Mouse (Mus musculus) embryonic facial prominence, embryonic 11.5 days (tissue): ENCODE data around the gene Cx3cr1. TPM values are rescaled to one million over a fixed set of nuclear protein-coding genes. Genes with fewer than 3 reads are reported as not detected.
A peak's percentile ranks its signal among the peaks of the same experiment; 100 is the strongest.

Experiments used
- ATAC-seq: fragments of 200-750 bp; cut with Nextera tagmentation; replicated peaks from 2 replicates; pipeline ENCODE4 v1.8.0; 2017; ENCODE audit warnings: low read depth; ENCODE audit not compliant: insufficient number of reproducible peaks, low FRiP score, low TSS enrichment
- DNase-seq: peaks from one replicate; pipeline ENCODE4 v3.0.0-alpha.2; 2015; ENCODE audit warnings: low spot score
- H3K27ac ChIP-seq: fragments of 300-500 bp; sonication (generic); replicated peaks from 2 replicates; pipeline ENCODE4 v1.5.1; 2014; ENCODE audit warnings: mild to moderate bottlenecking, low read depth, low read length, control low read depth
- H3K27me3 ChIP-seq: fragments of 300-500 bp; sonication (generic); 2 replicates; pipeline ENCODE4 v1.6.1; 2014; ENCODE audit warnings: mild to moderate bottlenecking, low read length, moderate library complexity, mixed read lengths; ENCODE audit not compliant: control insufficient read depth, insufficient read depth
- H3K36me3 ChIP-seq: fragments of 300-500 bp; sonication (generic); replicated peaks from 2 replicates; pipeline ENCODE4 v1.6.1; 2014; ENCODE audit warnings: low read depth, mild to moderate bottlenecking, low read length, moderate library complexity, mixed read lengths; ENCODE audit not compliant: control insufficient read depth, insufficient read depth
- H3K4me1 ChIP-seq: fragments of 300-500 bp; sonication (generic); 2 replicates; pipeline ENCODE4 v1.6.1; 2014; ENCODE audit warnings: low read length, mixed read lengths; ENCODE audit not compliant: control insufficient read depth, insufficient read depth
- H3K4me2 ChIP-seq: fragments of 300-500 bp; sonication (generic); 2 replicates; pipeline ENCODE4 v1.6.1; 2014; ENCODE audit warnings: low read depth, mild to moderate bottlenecking, control low read depth, low read length, moderate library complexity
- H3K4me3 ChIP-seq: fragments of 300-500 bp; sonication (generic); 2 replicates; pipeline ENCODE4 v1.5.1; 2014; ENCODE audit warnings: low read depth, low read length, control low read depth
- H3K9ac ChIP-seq: fragments of 300-500 bp; sonication (generic); replicated peaks from 2 replicates; pipeline ENCODE4 v1.6.1; 2014; ENCODE audit warnings: mild to moderate bottlenecking, control low read depth, low read length
- H3K9me3 ChIP-seq: fragments of 300-500 bp; sonication (generic); replicated peaks from 2 replicates; pipeline ENCODE4 v1.6.1; 2016; ENCODE audit warnings: mild to moderate bottlenecking, low read length, inconsistent platforms, mixed read lengths; ENCODE audit not compliant: control insufficient read depth
- WGBS: fragments of 180-500 bp; shearing (Covaris S2); extraction: QIAGEN DNeasy Blood & Tissue Kit; methylation state at CpG from one replicate; pipeline ENCODE4 v1.1.7; 2014; 5-methylcytosine and 5-hydroxymethylcytosine counted together
- polyA plus RNA-seq: library from polyadenylated mRNA; unstranded; fragments of >200 nt; fragmentation: Nextera tagmentation; extraction: Ambion mirVana; gene quantifications from 2 replicates; pipeline ENCODE4 v1.2.1, GENCODE M21; 2014

The Cx3cr1 gene
- polyA plus RNA-seq, 1 experiment from 2014 or later, result 2.4 TPM

DNA sequence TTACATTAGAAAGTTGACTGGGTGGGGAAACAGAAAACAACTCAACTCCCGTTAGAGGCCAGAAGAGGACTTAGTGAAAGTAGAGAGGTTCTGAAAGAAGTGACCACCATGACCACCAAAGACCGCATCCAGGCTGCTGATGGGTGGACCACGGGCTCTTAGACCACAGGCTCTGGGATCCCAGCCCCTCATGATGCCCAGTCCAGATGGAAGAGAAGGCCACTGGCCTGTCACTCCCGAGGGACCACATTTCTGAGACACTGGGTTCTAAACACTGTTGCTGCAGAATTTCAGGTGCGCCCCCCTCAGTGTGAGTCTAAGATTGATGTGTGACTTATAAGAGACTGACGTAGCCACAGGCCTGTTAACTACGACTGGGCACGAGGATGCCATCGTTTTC is 180.2 kb downstream of the Cx3cr1 start:
- Histone ChIP-seq H3K27me3 (no peaks in the 10 kb centered on the region), H3K4me1 (no peaks in the 10 kb centered on the region), H3K4me3 (no peak overlapping the region), H3K4me2 (no peak overlapping the region), H3K36me3 (no peaks in the 10 kb centered on the region), H3K9ac (no peak overlapping the region), H3K27ac (no peak overlapping the region), H3K9me3 (no peaks in the 10 kb centered on the region)
- no peak for DNase-seq
- 81% methylated on average over 9 of the region's 9 CpGs for WGBS
- no peak for ATAC-seq

DNA sequence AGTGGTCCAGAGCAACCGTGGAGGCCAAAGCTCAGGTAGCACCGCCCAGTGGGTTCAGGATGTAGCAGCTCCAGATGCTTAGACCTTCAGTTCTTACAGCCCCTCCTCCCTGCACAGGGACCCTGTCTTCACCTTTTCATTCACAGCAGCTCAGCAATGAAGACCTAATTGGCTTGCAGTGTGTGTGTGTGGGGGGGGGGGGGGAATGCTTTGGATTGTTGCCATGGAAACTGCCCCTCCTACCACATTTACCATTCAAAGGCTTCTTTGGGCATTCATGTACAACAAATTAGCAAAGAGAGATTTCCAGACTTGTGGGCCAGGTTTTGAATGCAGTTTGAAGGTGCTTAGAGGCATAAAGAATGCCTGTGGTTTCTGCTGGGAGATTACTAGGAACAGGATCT is 180.8 kb downstream of the Cx3cr1 start:
- DNase-seq, result peak; percentile 40
- no peaks in the 10 kb centered on the region for H3K4me1 ChIP-seq
- ATAC-seq, result no peak; the same call in 1 of the 2 replicates
- H3K9ac ChIP-seq, result no peak overlapping the region; the same call in 1 of the 2 replicates
- WGBS, result 46% methylated on average over 2 of the region's 2 CpGs
- no peak overlapping the region for H3K4me2 ChIP-seq
- no peaks in the 10 kb centered on the region for H3K36me3 ChIP-seq
- no peaks in the 10 kb centered on the region for H3K9me3 ChIP-seq
- no peak overlapping the region for H3K27ac ChIP-seq
- H3K4me3 ChIP-seq, result no peak overlapping the region
- H3K27me3 ChIP-seq, result no peaks in the 10 kb centered on the region

DNA sequence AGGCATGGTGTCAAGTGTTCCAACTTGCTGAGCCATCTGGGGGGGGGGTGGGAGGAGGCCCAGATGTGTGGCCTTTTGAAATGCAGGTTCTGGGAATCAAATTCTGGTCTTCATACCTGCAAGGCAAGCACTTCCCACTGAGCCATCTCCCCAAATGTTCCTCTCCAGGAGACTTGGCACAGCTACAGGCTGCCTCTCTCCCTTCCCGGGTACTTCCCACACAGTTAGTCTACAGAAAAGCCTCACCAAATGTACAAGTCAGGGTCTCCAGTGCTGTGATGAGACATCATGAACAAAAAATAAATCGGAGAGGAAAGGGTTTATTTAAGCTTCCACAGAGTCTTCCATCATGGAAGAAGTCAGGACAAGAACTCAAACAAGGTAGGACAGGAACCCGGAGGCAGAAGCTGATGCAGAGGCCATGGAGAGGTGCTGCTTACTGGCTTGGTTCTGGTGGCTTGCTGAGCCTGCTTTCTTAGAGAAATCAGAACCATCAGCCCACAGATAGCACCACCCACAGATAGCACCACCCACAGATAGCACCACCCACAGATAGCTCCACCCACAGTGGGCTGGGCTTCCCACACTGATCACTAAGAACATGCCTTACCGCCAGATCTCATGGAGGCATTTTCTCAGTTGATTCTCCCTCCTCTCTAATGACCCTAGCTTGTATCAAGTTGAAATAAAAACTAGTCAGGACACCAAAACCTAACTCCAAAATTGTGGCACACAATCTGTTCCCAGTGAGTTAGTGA is 182.4 kb downstream of the Cx3cr1 start:
- H3K27me3 ChIP-seq, result no peaks in the 10 kb centered on the region
- no peaks in the 10 kb centered on the region for H3K36me3 ChIP-seq
- ATAC-seq (no peak), DNase-seq (no peak)
- H3K4me1 ChIP-seq, result no peaks in the 10 kb centered on the region
- H3K4me2 ChIP-seq, result no peak overlapping the region
- no peaks in the 10 kb centered on the region for H3K9me3 ChIP-seq
- 79% methylated on average over 4 of the region's 4 CpGs for WGBS
- no peak overlapping the region for H3K9ac ChIP-seq
- no peak overlapping the region for H3K27ac ChIP-seq
- H3K4me3 ChIP-seq, result no peak overlapping the region

DNA sequence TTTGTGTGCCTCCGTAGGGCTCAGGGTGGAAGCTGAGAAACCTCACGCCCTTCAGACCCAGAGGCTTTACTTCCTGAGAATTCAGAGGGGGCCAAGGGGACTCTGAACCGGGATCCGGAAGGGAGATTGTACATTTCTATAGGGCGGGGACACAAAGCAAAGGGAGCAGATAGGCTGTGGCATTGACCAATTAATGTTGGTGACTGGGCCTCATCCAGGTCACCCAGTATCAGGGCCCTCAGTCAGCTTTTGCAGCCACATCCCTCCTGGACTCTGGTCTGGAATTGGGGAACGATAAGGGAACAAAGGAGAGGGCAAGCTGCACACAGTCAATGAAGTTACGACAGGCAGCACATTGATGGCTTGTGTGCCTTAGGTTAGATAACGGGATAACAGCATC is 215.5 kb downstream of the Cx3cr1 start:
- Histone ChIP-seq H3K9me3 (no peaks in the 10 kb centered on the region), H3K27me3 (no peaks in the 10 kb centered on the region), H3K36me3 (no peaks in the 10 kb centered on the region), H3K4me3 (no peak overlapping the region), H3K4me2 (no peak overlapping the region), H3K4me1 (no peaks in the 10 kb centered on the region), H3K27ac (no peak overlapping the region), H3K9ac (no peak overlapping the region)
- WGBS, result 49% methylated on average over 8 of the region's 8 CpGs
- ATAC-seq, result no peak
- DNase-seq, result no peak

DNA sequence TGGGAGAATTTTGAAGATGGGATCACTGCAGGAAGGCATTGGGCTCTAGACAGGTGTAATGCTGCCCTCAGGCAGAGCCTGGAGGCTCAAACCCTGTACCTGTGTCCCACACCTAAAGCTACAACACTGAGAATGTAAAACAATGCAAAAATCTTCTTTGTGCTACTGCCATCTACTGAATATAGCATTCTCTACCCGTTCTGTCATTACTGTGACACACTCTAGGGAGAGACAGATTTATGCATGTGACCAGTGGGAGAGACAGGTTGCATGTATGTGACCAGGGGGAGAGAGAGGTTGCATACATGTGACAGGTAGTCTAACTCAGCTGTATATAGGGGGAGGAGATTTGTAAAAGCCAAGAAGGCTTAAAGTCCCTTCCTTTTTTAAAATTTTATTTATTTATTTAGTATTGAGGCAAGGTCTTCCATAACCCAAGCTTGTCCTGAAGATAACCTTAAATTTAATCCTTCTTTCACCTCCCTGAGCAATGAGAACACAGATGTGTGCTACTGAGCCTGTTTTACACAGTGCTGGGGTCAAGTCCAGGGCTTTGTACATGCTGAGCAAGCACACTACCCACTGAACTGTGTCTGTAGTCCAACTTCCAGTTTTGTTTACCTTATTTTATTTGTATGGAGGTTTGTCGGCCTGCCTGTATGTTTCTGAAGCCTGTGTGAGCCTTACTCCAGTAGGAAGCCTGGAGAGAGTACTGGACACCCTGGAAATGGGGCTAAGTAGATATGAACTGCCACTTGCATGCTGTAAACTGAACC is 216.4 kb downstream of the Cx3cr1 start:
- Histone ChIP-seq H3K9ac (no peak overlapping the region), H3K9me3 (no peaks in the 10 kb centered on the region), H3K4me2 (no peak overlapping the region), H3K36me3 (no peaks in the 10 kb centered on the region), H3K4me3 (no peak overlapping the region), H3K27me3 (no peaks in the 10 kb centered on the region), H3K27ac (no peak overlapping the region), H3K4me1 (no peaks in the 10 kb centered on the region)
- ATAC-seq (no peak), DNase-seq (no peak)
- WGBS, result 73% methylated on average over 2 of the region's 2 CpGs

DNA sequence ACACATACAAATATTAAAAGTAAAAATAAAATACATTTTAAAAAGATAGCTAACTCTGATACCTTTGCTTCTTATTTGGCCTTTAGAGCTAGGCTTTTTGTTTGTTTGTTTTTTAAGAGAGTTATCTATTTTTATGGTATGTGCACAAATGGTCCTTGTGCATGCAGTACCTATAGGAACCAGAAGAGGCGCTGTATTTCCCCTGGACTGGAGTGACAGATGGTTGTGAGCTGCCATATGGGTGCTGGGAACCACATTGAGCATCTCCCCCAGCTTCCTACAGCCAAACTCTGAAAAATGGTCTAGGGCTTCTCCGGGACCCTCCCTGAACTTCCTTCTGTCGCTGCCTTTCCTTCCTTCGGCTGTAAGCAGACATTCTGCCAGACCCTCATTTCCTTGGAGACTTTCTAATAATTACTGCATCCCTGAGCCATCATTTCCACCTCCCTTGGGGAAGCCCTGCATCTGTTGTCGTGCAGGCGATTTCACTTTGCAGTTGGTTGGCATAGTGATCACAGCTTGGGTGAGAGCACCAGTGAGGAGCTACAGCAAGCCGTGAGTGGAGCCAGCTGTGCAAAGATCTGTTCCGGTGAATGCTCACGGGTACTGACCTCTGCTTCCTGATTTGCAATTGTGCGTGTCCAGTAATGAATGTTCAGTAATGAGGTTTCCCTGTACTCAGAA is 217.2 kb downstream of the Cx3cr1 start:
- Histone ChIP-seq H3K9ac (no peak overlapping the region), H3K9me3 (no peaks in the 10 kb centered on the region), H3K4me1 (no peaks in the 10 kb centered on the region), H3K36me3 (no peaks in the 10 kb centered on the region), H3K4me3 (no peak overlapping the region), H3K4me2 (no peak overlapping the region), H3K27ac (no peak overlapping the region), H3K27me3 (no peaks in the 10 kb centered on the region)
- no peak for ATAC-seq
- 56% methylated on average over 10 of the region's 10 CpGs for WGBS
- peak; percentile 34 for DNase-seq
